Mouse (Mus musculus) lung, postnatal 0 days (tissue): ENCODE results near the gene Jagn1.
A peak's percentile ranks its signal among the peaks of the same experiment; 100 is the strongest.

Experiments used
- CTCF ChIP-seq: IDR thresholded peaks from 2 replicates; pipeline ENCODE4 v1.5.1; 2016; ENCODE audit warnings: antibody characterized with exemption, mild to moderate bottlenecking
- EP300 ChIP-seq: IDR thresholded peaks from 2 replicates; pipeline ENCODE4 v1.6.1; 2016; ENCODE audit warnings: antibody characterized with exemption, mild to moderate bottlenecking, control low read depth

- TF ChIP-seq EP300: no peak
- peak; percentile 9; the same call in 1 of the 2 replicates for TF ChIP-seq CTCF
Observed at GRCm38 (mm10) chr6:113458635-113459034, 16.3 kb downstream of the Jagn1 start.
